Mouse (Mus musculus) adrenal gland (tissue): Measurements from ENCODE around the gene Malrd1.
"Not testable (repeated sequence)": the region's sequence is repeated elsewhere in the genome, so short reads cannot be mapped to it uniquely, and the experiment has no call there.

Experiments
- intact Hi-C: fragments of 180-260 bp; cut with DNase I; formaldehyde crosslinking; loops from one replicate; pipeline ENCODE4 v1.15.1; 2025
- long read RNA-seq, 2 experiments: library from polyadenylated mRNA; unstranded; transcript quantifications; one replicate each; pipeline ENCODE4 v2.0.0; 2020; ENCODE audit warnings: borderline replicate concordance in 1 of 2; ENCODE audit not compliant: insufficient replicate concordance in 1 of 2

Gene Malrd1
- long read RNA-seq, experiment 1, result 0 reads
- long read RNA-seq, experiment 2, partial matches to known transcripts, result 0 of 1 reads
- long read RNA-seq, experiment 2, other reads (novel, unspliced or antisense), result 1 of 1 reads

DNA sequence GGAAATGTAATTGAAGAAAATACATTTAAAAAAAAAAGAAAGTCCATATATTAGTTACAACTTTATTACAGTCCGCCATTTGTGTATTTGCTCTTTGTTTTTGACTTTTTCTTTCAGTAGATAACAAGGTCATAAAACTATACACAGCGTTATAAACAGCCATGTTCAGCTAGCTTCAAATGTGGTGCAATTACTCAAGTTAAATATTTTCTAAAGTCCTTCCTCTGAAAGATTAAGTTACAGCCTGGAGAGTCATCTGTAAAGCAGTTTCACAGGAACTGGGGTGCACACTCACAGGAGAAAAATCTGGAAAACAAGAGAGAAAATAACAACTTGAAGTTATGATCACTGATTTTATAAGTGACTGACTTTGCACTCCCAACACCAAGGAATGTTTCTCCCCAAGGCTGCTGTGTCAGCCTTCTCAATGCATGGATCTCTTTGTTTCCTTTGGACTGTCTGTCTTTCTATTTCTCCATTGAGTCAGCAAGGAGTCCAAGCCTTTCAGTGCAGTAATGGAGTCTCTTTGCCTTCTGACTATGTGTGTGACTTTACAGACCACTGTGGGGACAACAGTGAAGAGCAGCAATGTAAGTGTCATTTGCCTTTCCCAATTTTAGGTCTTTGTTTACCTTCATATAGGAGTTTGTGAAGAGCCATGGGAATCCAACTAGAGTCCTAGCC lies at the start of gene Malrd1:
Gene Malrd1, plus strand, starts transcription at position 239 of the 684 bp plus-strand sequence.
- intact Hi-C loops, result no loop called here

DNA sequence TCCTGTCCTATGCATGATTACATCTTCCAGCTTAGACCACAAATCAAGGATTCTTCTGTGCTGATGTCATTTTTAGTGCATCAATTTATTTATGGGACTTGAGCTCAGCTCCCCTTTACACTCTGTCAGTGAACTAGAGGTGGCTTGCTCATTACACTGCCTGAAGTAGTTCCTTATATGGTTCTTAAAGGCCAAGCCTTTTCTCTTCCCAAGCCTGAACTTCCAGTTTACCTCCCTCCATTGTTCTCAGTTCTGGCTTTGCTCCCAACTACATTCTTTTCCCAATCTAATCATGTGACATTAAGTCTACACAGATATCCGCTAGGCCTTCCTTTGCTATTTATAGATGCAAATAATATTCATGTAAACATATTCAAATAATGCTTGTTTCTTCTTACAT lies 12.4 kb downstream of the Malrd1 start:
- intact Hi-C loops, result no loop called here

DNA sequence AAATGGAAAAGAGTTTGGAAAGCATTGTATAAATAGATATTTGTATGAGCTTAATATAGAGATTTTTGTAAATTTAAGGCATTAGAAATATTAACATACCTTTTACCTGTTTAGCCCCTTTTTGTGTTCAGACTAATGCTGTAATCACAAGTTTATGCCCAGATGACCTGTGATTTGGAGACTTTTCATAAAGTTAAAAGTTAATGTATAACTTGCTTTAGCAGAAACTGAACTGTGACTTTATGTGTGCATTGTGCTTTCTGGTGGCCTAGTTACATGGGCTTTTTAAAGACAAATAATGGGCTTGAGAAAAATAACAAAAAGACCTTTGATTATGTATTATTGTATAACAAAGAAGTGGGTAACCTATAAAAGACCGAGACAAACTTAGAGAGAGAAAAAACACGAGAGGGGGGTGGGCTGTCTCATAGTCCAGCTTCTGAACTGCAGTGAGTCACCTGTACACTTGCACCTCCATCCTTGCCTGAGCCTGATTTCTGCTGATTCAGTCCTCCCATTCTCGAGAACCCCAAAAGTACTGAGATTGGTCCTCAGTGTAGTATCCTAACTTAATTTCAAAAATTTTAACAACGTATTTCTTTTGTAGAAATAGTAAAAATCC lies 87.2 kb downstream of the Malrd1 start:
- intact Hi-C loops, result no loop called here

DNA sequence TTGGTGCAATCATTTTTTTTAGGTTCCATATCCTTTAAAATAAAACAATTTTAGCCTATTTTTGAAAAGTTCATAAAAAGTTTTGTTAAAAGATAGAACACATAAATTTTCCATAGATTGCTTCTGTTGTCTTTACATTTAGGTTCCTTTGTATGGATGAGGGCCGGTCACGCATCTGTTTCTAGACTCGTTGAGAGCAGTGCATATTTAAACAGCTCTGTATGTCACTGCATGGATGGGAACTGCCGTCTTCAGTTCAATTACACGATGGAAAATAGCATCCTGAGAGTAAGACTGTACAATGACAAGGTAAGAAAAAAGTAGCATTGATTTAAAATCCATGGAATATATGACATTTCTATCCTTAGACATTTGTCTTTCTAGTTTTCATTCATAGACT lies 87.7 kb downstream of the Malrd1 start:
- intact Hi-C loops, result no loop called here

DNA sequence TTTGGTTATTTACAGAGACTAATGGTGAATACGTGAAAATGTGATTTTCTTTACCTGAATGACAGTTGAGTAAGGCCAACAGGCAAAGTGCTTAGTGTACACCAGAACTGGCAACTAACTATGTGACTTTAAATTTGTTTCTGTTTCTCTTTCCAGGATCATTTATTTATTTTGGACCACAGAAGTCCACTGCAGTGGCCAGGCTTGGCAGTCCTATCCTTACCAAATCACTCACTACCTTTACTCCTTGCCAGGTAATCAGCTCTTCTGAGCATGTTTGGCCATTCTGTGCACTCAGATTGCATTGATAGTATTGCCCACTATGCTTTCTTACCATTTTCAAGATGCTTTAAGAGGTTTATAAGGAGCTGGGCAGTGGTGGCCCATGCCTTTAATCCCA lies 109.5 kb downstream of the Malrd1 start:
- intact Hi-C loops, result no loop called here

DNA sequence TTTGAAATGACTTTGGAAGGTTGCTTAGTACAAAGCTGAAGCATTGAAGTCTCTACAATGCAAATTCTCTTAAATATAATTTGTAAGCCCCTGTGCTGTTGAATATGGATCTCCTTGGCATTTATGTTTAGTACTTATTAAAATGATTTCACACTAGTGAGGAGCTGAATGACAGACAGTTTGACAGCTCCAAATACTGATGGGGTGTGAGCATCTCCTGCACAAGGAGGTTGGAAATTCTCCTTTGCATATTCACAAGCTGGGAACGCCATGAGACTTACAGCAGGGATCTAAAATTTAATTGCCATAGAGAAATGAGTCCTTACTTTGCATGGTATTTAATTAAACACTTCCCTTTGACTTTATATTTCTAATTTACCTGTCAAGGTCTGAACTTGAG lies 117.6 kb downstream of the Malrd1 start:
- intact Hi-C loops, result no loop called here

DNA sequence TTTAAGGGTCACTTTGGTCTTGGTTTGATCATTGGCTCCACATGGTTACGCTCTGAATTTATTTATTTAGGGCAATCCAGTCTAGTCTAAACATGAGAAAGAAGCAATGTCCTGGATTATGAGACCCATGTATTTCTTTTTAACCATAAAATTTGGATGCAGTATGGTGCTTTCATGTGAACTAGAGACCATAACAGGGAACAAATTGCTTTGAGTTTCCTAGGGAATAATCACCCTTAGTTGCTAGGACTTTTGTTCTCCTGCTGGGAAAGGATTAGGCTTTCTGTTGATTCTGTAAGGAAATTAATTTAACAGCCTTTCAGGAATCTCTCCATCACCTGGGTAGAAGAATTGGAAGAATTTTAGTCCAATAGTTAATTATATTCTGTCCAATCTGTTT lies 130.1 kb downstream of the Malrd1 start:
- intact Hi-C loops, result no loop called here

DNA sequence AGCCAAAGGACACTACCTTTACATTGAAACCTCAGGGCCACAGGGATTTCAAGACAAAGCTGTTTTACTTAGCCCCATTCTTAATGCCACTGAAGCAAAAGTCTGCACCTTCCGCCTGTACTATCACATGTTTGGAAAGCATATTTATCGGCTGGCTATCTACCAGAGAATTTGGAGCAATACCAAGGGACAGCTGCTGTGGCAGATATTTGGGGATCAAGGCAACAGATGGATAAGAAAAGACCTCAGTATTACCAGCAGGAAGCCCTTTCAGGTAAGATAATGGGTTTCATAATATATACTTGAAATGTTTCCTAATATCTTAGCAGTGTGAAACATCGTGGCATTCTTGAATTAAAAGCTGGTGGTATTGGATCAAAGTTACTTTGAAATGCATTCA lies 176.7 kb downstream of the Malrd1 start:
- intact Hi-C loops, result no loop called here

DNA sequence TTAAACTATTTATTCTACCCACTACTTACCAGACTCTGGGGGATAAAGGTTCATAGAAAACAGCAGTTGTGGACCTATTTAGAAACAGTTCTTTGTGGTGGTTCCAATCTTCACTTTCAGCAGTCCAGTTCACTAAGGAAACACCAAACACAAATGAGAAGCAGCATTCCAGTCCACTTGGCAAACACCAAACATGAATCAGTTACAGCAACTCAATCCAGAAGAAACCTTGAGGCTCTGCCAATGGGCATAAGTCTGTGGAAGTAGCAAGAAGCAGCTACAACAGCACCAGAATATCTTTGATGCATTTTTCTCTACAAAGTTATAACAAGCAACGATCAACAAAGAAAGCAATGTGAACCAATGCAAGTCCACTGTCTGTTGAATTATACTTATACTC lies 214.7 kb downstream of the Malrd1 start:
- intact Hi-C loops, result no loop called here

DNA sequence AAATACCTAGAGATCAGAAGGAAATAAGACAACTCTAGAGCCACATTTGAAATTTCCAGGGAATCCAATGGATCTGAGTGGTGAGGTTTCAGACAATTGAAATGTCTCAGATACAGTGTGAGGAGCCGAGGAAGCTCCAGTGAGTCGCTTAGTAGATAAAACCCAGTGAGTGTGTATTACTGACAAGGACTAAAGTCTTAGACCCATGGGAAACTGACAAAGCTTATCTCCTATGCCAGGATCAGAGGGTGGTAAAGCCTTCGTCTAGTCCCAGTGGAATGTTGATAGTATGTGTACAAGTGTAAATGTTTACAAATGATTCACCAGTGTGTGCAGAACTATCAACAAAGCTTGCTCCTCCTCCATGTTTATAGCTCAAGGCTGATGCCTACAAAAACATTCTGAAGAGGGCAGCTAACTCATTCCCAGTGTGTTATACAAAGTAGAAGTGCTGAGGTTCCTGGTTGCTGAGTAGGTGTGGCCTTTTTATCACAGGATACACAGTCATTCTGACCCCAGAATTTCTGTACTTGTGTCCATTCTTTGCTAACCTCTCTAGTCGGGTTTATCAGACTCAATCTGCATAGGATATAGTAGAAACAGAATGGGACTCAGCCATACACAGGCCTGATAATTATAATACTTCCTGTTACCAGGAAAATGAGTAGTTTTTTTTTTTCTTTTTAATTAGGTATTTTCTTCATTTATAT lies 218.9 kb downstream of the Malrd1 start:
- intact Hi-C loops, result no loop called here

DNA sequence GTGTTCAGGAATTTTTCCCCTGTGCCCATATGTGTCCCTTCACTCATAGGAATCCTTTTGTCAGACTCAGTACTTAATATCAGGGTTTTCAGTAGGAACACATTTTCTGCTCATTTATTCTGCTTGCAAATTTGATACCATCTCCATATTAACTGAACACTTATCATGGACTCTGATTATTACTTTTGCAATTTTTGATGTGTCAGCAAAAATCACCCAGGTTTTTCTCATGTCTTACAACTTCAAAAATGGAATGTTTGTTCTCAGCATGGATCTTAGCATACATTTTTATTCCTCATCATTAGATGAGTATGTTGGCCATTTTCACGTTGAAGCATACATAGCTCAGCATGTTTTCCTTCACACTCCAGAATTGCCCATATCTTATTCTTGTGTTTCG lies 258.5 kb downstream of the Malrd1 start:
- intact Hi-C loops, result no loop called here

DNA sequence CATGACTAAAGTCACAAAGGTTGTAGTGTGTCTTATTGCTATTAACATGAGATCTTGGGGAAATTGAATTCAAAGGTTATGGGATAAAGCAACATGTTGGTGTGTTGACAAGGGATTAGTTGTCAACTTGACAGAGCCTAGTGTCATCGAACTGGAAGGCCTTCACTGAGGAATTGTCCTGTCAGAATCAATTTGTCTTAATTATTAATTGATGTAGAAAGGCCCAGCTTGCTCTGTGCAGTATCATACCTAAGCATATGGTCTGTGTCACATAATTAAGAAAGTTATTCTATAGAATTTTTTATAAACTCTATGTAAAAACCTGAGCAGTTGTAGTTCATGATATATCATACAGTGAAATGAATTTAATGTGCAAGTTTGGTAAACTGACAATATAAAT lies 289.4 kb downstream of the Malrd1 start:
- intact Hi-C loops, result no loop called here

DNA sequence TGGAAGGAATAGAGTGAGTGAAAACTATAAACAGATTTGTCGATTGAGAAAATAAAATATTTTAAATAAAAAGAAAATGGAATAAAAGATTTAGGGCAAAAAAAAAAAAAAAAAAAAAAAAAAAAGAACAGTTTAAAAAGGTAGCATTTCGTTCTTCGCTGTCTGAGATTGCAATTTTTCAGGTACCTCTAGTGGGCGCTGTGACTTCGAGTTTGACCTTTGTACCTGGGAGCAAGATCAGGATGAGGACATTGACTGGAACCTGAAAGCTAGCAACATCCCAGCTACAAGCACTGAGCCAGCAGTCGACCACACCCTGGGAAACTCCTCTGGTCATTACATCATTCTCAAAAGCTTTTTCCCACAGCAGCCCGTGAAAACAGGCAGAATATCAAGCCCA lies 343.1 kb downstream of the Malrd1 start:
- intact Hi-C loops, result no loop called here

DNA sequence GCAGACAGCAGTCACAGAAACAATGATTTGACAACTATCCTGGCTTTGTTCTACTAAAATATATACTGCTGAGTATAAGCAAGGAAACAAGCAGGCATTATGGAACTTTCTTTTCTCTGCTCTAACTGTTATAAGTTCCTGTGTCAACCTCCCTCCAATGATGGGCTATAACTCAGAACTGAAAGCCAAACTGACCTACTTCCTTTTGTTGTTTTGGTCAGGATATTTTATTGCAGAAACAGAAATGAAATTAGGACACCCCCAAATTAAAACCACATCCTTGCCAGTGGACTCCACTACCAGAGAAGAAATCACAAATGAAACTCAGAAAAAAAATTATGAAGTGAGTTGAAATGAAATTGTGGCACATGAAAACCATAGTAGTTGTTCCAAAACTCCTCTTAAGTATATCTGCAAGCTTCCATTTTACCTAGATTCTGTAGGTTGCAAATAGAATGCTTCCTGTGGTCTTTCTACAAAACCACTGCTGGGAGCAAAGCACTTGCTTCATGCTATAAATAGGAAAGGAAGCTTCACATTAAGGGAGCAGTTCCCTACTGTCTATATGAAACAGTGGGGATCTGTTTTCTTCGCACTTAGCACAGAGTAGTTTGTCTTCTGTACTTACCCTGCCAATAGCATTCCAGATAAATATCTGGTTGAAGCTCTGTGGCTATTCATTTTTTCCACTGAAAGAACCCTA lies 367.3 kb downstream of the Malrd1 start:
- intact Hi-C loops, result no loop called here

DNA sequence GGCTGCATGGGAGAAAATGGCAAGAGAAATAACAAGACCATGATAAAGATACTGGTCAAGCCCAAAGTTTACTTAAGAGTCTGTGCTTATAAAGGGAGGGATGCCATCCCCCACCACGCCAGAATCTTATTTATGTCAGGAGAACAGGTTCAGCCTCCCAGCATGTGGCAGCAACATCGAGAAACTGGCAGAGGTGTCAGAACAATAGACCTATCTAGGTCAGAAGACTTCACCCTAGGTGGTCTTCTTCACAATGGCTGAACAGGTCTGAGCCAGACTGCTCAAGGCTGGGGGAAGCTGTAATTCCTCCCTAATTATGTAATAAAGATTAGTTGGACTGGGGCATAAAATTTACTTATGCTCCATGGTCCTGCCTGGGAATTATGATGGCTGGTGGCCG lies 399.2 kb downstream of the Malrd1 start:
- intact Hi-C loops, result no loop called here

DNA sequence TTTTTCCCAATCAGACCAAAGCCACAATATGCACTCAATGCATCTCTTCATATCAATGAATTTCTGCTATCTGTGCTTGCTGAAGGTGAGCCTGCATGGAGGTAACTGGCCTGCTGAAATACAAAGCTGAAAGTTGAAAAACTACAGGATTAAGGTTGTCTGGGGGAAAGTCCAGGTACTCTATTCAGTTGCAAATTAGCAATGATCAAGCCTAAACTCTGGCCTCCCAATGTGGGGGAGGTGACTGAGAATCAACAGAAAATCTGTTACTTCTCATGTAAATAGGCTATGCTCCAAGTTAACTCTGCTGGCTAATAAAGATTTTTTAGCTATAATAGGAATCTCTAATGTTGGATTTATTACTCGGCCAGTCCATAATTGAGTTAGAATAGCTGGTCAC lies 399.8 kb downstream of the Malrd1 start:
- intact Hi-C loops, result no loop called here

DNA sequence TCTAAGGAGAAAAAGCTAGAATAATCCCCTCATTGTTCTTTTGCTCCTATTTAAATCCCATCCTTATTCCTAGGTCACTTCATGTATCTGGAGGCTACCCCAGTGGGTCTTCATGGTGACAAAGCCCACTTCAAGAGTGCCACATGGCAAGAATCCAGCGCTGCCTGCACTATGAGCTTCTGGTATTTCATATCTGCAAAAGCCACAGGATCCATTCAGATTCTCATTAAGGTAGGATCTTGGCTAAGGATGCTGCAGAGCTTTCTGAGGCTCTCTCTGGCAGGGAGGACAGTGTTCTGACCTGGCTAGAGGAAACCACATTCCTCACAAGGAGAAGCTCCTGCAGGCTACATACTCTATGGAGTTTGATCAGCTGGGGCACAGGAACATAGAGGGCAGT lies 405.2 kb downstream of the Malrd1 start:
- intact Hi-C loops, result no loop called here

DNA sequence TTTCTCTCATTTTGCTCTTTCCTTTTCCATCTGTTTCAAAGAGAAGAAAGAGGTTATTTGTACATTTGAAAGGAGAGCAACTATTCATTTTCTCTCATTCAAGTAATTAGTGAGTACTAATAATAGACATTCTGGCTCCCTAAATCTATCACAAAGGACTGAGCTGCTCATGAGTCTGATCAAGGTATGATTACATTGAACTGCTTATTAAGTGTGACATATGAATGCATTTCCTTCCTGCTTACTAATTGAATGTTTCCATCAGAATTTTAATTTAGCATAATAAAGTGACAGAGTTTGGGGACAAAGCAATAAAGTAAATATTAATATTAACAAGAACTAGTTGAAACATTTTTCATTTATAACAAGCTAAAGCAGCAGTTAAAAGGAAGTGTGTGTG lies 405.6 kb downstream of the Malrd1 start:
- intact Hi-C loops, result no loop called here

DNA sequence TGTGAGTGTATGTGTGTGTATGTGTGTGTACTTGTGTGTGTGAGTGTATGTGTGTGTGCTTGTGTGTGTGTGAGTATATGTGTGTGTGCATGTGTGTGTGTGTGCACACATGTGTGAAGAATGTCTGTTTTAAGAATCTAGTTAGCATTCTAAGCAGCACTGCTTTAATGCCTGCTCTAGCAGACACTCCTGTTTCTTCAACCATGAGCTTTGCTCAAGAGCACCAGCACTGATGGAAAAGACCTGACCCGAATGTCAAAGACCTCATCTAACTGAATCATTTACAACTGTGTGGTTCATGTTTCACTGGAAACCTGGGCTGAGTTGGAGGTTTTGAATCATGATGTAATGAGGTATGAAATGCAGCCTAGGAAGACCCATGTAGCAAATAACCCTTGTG lies 406.1 kb downstream of the Malrd1 start:
- intact Hi-C loops, result no loop called here

DNA sequence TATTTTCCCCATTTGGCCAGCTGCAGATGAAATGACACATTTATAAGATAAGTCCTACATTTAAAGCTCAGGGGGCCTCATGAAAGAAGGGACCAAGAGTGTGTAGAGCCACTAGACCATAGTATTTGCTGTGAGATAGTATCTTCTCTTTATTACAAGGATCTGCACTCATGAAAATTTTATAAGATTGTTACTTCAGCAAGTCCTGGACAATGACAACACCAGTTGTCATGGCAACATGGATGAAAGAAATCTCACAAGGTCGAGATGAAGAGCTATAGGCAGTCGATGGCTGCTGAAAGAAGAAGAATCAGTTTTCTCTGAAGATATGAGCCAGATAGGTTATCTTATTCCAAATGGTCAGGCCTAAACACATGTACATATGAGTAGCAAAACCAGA lies 476.6 kb downstream of the Malrd1 start:
- intact Hi-C loops, result no loop called here

DNA sequence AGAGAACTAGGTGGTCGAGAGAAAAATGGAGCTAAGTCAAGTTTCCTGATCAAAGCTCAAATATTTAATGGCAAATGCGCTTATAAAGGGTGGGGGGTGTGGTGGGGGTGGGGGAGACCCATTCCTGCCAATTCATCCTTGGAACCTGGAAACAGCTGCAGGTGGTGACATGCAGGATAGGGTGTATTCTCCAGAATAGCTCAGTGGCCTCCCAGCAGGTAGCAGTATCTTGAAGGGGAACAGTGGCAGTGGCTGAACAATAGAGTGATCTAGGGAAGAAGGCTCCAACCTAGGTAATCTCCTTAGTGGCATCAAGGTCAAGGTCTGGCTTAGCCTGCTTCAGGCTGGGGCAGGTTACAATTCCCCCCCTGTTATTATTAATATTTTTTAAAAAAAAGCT lies 490.8 kb downstream of the Malrd1 start:
- intact Hi-C loops, result not testable (repeated sequence)

DNA sequence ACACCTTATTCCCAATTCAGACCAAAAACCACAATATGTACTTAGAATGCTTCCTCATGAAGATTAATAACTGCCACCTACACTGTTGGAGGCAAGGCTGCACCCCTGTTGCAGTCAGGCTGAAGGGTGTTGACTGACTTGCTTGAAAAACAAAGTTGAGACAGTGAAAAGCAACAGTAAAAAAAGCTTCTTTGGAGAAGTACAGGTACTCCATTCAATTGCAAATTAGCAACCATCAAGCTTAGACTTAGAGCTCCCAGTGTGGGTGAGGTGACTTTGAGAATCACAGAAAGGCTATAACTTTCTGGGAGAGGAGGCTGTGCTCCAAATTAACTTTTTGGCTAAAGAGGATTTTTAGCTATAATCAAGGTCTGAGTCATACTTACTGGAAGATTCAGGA lies 491.4 kb downstream of the Malrd1 start:
- intact Hi-C loops, result not testable (repeated sequence)
